Mouse (Mus musculus) layer of hippocampus, adult 11-12 months (tissue): ENCODE results near the gene Smco1.

ENCODE experiments used
- DNase-seq: peaks from one replicate; pipeline ENCODE4 v3.0.0; 2022; ENCODE audit warnings: low spot score

The Smco1 gene

DNA sequence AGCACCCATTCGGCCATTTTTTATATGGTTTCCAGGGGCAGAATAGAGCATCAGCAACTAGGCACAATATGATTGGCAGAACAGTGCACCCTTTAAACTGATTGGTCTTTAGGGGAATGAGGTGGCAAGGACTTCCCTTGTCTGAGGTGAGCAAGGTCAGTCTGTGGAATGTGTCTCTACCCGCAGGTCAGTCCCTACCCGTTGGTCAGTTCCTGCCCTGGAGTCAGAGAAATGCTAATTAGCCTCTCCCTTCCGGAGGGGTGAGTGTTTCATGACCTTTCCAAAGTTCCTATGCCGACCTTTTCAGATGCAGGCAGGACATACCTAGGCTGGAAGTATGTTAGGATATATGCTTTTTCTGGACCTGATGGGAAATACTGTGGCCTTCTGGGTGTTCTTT lies 41.1 kb downstream of the Smco1 start:
- no peak for DNase-seq

DNA sequence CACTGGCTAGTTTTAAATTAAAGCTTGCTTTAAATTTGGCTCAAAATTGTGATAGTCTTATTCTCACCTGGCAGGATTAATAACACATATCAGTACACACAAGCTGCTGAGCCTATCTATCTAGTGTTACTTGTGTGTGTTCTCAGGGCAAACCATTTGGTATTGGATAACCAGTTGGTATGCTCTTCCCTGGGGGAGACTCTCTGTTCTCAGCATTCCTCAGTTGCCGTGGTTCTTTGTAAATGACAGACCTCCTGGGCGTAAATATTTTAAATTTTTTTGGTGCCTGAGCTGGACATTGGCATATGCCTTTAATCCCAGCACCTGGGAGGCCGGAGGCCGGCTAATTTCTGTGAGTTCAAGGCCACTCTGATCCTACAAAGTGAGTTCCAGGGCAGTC lies 41.6 kb downstream of the Smco1 start:
- no peak for DNase-seq

DNA sequence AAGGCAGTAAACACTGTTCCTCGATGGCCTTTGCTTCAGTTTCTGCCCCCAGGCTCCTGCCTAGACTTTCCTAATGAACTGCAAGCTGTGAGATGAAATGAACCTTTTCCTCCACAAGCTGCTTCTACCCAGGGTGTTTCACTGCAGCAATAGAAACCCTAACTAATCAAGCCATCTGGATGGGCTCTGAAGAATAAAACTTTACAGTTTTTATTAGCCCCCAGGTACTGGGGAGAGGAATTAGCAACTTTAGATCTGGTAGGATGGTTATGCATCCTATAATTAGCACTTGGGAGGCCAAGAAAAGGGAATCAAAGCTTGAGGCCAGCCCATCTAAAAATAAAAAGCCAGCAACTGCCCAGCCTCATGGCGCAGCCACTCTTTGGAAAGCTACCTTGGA lies 45.3 kb downstream of the Smco1 start:
- DNase-seq: no peak

DNA sequence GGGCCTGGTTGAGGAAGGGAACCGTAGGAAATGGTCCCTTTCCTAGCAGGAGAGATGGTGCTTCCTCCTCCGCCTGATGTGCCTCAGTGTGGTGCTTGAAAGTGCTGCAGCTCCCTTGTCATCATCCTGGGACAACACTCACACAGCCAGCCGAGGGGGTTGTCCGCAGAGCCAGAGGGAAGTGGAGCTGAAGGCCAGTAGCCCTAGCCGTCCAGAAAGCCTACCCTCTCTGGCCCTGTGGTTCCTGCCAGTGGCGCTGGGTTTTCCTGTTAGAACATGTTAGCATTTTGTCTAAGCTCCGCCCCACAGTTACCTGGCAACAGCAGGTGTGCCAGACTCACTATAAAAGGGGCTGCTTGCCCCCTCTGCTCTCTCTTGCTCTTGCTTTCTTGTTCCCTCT lies 52.7 kb downstream of the Smco1 start:
- DNase-seq: no peak
